Mouse (Mus musculus) bone marrow macrophage, adult 2 months (primary cell): ENCODE measurements around the gene Ccdc107.

Experiments
- CTCF ChIP-seq: IDR thresholded peaks from 2 replicates; pipeline ENCODE4 v1.5.1; 2012; ENCODE audit warnings: low read depth, mild to moderate bottlenecking, low read length, moderate library complexity
- POLR2A ChIP-seq: IDR thresholded peaks from 2 replicates; pipeline ENCODE4 v1.6.1; 2012; ENCODE audit warnings: mild to moderate bottlenecking, low read depth, low read length, borderline replicate concordance

DNA sequence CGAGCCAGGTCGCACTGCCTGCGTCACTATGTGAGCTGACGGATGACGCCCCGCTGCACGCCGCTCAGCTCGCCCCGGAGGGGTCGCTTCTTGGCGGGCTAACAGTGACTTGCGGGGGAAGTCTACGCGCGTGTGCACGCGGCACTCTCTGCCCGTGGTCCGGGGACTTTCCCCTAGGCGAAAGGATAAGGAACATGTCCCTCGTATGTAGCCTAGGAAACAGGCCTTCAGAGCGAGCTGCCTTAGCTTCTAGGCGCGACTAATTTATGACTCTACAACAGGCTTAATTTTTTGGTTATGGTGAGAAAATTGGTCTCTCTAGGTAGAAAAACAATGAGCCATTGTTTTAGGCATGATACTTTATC, at the start of gene Ccdc107:
- TF ChIP-seq CTCF, result no peak
- no peak for TF ChIP-seq POLR2A
